Mouse (Mus musculus): ENCODE measurements at regions not wholly inside any gene's neighbourhood (a gene's known extent, or its start where the extent isn't known, plus 50 kb on each side); places are given as distances from the start of the nearest gene placed in this dataset.

GRCm38 (mm10) chr9:90683319-90683718 lies 412.7 kb upstream of the Tbc1d2b start:
- Histone ChIP-seq H3K4me3 (replicated peaks) (no peak overlapping the region), H3K4me1 (no peaks in the 10 kb centered on the region), H3K27ac (replicated peaks) (no peak overlapping the region), H3K9ac (replicated peaks) (no peak overlapping the region), H3K4me2 (no peak overlapping the region), H3K27me3 (replicated peaks) (no peaks in the 10 kb centered on the region), H3K9me3 (replicated peaks) (no peaks in the 10 kb centered on the region), H3K36me3 (no peaks in the 10 kb centered on the region)
- no peak for ATAC-seq (ENCODE audit: low FRiP score)
- 25% methylated on average over 3 of the region's 3 CpGs for WGBS

- Histone ChIP-seq H3K27ac (replicated peaks) (no peak overlapping the region), H3K4me1 (no peaks in the 10 kb centered on the region), H3K4me3 (replicated peaks) (no peak overlapping the region), H3K27me3 (replicated peaks) (peaks cover 14% of the 10 kb centered on the region), H3K9ac (replicated peaks) (no peak overlapping the region), H3K36me3 (no peaks in the 10 kb centered on the region), H3K4me2 (no peak overlapping the region), H3K9me3 (replicated peaks) (no peaks in the 10 kb centered on the region)
- ATAC-seq (ENCODE audit: low FRiP score) = no peak
- WGBS = 51% methylated on average over 12 of the region's 12 CpGs
Measured at GRCm38 (mm10) chr9:90690066-90690465, 419.5 kb upstream of the Tbc1d2b start.

- Histone ChIP-seq H3K27me3 (replicated peaks) (peaks cover 17% of the 10 kb centered on the region), H3K4me3 (replicated peaks) (no peak overlapping the region), H3K27ac (replicated peaks) (no peak overlapping the region), H3K36me3 (no peaks in the 10 kb centered on the region), H3K4me1 (no peaks in the 10 kb centered on the region), H3K9ac (replicated peaks) (no peak overlapping the region), H3K4me2 (no peak overlapping the region), H3K9me3 (replicated peaks) (no peaks in the 10 kb centered on the region)
- no peak for ATAC-seq (ENCODE audit: low FRiP score)
Measured at GRCm38 (mm10) chr9:90691137-90691536, 420.5 kb upstream of the Tbc1d2b start.

- Histone ChIP-seq H3K4me1 (no peaks in the 10 kb centered on the region), H3K27me3 (replicated peaks) (peaks cover 17% of the 10 kb centered on the region), H3K9me3 (replicated peaks) (no peaks in the 10 kb centered on the region), H3K4me3 (replicated peaks) (no peak overlapping the region), H3K4me2 (no peak overlapping the region), H3K9ac (replicated peaks) (no peak overlapping the region), H3K36me3 (no peaks in the 10 kb centered on the region), H3K27ac (replicated peaks) (no peak overlapping the region; the same call in 1 of the 2 replicates)
- WGBS = 36% methylated on average over 12 of the region's 12 CpGs
- ATAC-seq (ENCODE audit: low FRiP score) = no peak
Measured at GRCm38 (mm10) chr9:90691676-90692661, 421.4 kb upstream of the Tbc1d2b start.

- peak overlapping the region; percentile 39 for H3K27ac ChIP-seq (replicated peaks)
- no peaks in the 10 kb centered on the region for H3K9me3 ChIP-seq (replicated peaks)
- H3K9ac ChIP-seq (replicated peaks) = no peak overlapping the region
- H3K4me1 ChIP-seq = no peaks in the 10 kb centered on the region
- H3K4me3 ChIP-seq (replicated peaks) = no peak overlapping the region
- 16% methylated on average over 9 of the region's 9 CpGs for WGBS
- H3K27me3 ChIP-seq (replicated peaks) = peaks cover 20% of the 10 kb centered on the region
- H3K36me3 ChIP-seq = no peaks in the 10 kb centered on the region
- 0 out of 2 replicates have a peak overlapping the region, but pooled peaks have one; percentile 0 for H3K4me2 ChIP-seq
- ATAC-seq (ENCODE audit: low FRiP score) = peak; percentile 60
Measured at GRCm38 (mm10) chr9:90693031-90693671, 422.5 kb upstream of the Tbc1d2b start.

GRCm38 (mm10) chr9:90694051-90694645 lies 423.5 kb upstream of the Tbc1d2b start:
- ATAC-seq (ENCODE audit: low FRiP score) = no peak
- Histone ChIP-seq H3K27ac (replicated peaks) (peak overlapping the region; percentile 42), H3K4me1 (no peaks in the 10 kb centered on the region), H3K9me3 (replicated peaks) (no peaks in the 10 kb centered on the region), H3K4me2 (0 out of 2 replicates have a peak overlapping the region, but pooled peaks have one; percentile 2), H3K9ac (replicated peaks) (no peak overlapping the region), H3K27me3 (replicated peaks) (peaks cover 20% of the 10 kb centered on the region), H3K4me3 (replicated peaks) (no peak overlapping the region), H3K36me3 (no peaks in the 10 kb centered on the region)
- WGBS = 41% methylated on average over 13 of the region's 13 CpGs

GRCm38 (mm10) chr9:90695693-90696092 lies 425.1 kb upstream of the Tbc1d2b start:
- WGBS = 84% methylated on average over 7 of the region's 7 CpGs
- no peak overlapping the region for H3K9ac ChIP-seq (replicated peaks)
- H3K4me3 ChIP-seq (replicated peaks) = no peak overlapping the region
- no peaks in the 10 kb centered on the region for H3K36me3 ChIP-seq
- peaks cover 20% of the 10 kb centered on the region for H3K27me3 ChIP-seq (replicated peaks)
- H3K9me3 ChIP-seq (replicated peaks) = no peaks in the 10 kb centered on the region
- ATAC-seq (ENCODE audit: low FRiP score) = no peak
- H3K4me1 ChIP-seq = 0 out of 2 replicates have a peak, but pooled peaks cover under 1% of the 10 kb centered on the region
- no peak overlapping the region for H3K27ac ChIP-seq (replicated peaks)
- H3K4me2 ChIP-seq = no peak overlapping the region

GRCm38 (mm10) chr9:90697279-90698000 lies 426.8 kb upstream of the Tbc1d2b start:
- Histone ChIP-seq H3K9ac (replicated peaks) (no peak overlapping the region), H3K36me3 (no peaks in the 10 kb centered on the region), H3K27ac (replicated peaks) (peak overlapping the region; percentile 54; the same call in 1 of the 2 replicates), H3K4me3 (replicated peaks) (no peak overlapping the region), H3K4me2 (peak overlapping the region; percentile 13; the same call in 1 of the 2 replicates), H3K4me1 (peaks cover 5% of the 10 kb centered on the region; the same call in 1 of the 2 replicates), H3K27me3 (replicated peaks) (peaks cover 20% of the 10 kb centered on the region), H3K9me3 (replicated peaks) (no peaks in the 10 kb centered on the region)
- 37% methylated on average over 11 of the region's 11 CpGs for WGBS
- no peak for ATAC-seq (ENCODE audit: low FRiP score)

GRCm38 (mm10) chr9:90698439-90698838 lies 427.8 kb upstream of the Tbc1d2b start:
- H3K4me2 ChIP-seq = no peak overlapping the region

GRCm38 (mm10) chr9:90699064-90699463 lies 428.5 kb upstream of the Tbc1d2b start:
- WGBS = 36% methylated on average over 4 of the region's 4 CpGs
- Histone ChIP-seq H3K36me3 (no peaks in the 10 kb centered on the region), H3K27ac (replicated peaks) (no peak overlapping the region), H3K4me3 (replicated peaks) (no peak overlapping the region), H3K4me1 (peaks cover 5% of the 10 kb centered on the region; the same call in 1 of the 2 replicates), H3K9ac (replicated peaks) (no peak overlapping the region), H3K4me2 (no peak overlapping the region), H3K27me3 (replicated peaks) (peaks cover 15% of the 10 kb centered on the region), H3K9me3 (replicated peaks) (no peaks in the 10 kb centered on the region)
- ATAC-seq (ENCODE audit: low FRiP score) = peak; percentile 81

More at GRCm38 (mm10) chr9:90698439-90698838, 427.8 kb upstream of the Tbc1d2b start:
- H3K9me3 ChIP-seq (replicated peaks) = no peaks in the 10 kb centered on the region
- no peak overlapping the region for H3K4me3 ChIP-seq (replicated peaks)
- H3K4me1 ChIP-seq = peaks cover 5% of the 10 kb centered on the region; the same call in 1 of the 2 replicates
- H3K27me3 ChIP-seq (replicated peaks) = peaks cover 17% of the 10 kb centered on the region
- H3K9ac ChIP-seq (replicated peaks) = no peak overlapping the region
- 70% methylated on average over 7 of the region's 7 CpGs for WGBS
- H3K27ac ChIP-seq (replicated peaks) = no peak overlapping the region
- ATAC-seq (ENCODE audit: low FRiP score) = no peak
- no peaks in the 10 kb centered on the region for H3K36me3 ChIP-seq
